Mouse (Mus musculus) thymus, postnatal 10 days (tissue): Measurements from ENCODE around the gene 1500009C09Rik.
"Not testable (repeated sequence)": the region's sequence is repeated elsewhere in the genome, so short reads cannot be mapped to it uniquely, and the experiment has no call there.

Experiments
- DNase-seq, 2 experiments: peaks; one replicate each; pipeline ENCODE4 v3.0.0; 2021; ENCODE audit warnings: low spot score in 2 of 2

Gene 1500009C09Rik

DNA sequence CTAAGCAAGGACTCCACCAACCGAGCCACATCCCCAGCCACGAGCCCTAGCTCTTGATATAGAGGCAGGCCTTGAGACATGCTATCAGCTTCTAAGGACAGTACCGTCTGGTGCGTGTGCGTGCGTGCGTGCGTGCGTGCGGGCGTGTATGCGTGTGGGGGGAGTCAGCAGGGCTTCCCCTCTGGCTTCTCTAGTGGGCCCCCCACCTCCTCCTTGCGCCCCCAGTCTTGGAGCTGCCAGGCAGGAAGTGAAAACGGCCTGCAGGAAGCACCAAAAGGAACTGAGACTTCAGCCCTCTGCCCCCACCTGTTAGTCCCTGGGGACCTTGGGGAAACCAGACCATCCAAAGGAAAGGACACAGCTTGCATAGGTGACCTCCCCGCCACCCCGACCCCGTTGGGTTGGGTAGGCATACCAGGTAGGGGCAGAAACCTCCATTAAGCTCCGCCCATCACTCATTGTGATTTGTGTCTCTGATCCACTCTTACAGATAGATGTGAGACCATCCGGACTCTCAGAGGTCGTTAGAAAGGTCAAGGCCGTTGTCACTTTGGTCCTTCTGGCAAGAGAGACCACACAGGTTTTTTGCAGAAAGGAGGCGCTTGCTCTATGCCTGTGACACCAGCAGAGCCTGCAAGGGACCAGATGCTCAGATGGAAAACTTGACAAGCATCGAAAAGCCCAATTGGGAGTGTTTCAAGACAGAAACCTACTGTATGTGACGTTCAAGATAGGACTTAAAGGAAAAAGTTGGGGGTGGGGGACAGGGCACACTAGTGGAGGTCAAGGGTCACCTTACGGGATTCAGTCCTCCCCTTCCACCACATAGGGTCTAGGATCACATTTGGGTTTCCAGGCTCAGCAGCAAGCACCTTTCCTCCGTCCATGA is 33.2 kb upstream of the 1500009C09Rik start:
- no peak for DNase-seq

DNA sequence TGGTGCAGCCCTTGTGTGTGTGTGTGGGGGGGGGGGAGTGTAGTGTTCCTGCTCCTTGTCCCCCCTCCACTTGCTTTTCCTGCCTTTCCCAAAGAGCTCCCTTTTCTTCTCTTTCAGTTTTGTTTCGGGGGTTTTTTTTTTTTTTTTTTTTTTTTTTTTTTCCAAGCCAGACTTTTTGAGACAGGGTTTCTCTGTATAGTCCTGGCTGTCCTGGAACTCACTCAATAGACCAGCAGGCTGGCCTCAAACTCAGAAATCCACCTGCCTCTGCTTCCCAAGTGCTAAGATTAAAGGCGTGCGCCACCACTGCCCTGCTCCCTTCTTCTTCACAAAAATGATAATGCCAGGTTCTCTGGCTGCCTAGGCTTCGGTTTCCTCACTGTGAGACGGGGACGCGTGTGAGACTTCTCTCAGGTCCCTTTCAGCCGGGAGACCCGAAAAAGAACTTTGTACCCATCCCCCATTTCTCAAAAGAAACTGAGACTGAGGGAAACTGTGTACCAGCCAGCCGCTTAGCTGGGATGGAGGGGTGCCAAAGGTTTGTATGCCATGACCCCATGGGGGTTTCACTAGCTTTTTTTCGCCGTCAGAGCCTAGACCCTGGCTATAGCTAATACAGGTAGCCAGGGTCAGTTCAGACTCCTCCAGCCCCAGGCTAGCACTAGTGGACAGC is 32.1 kb upstream of the 1500009C09Rik start:
- DNase-seq = no peak

- DNase-seq = no peak
These were observed 30.9 kb upstream of the 1500009C09Rik start for GRCm38 (mm10) chr15:82221104-82221860.

GRCm38 (mm10) chr15:82223251-82223650 is 28.9 kb upstream of the 1500009C09Rik start:
- DNase-seq = no peak

DNA sequence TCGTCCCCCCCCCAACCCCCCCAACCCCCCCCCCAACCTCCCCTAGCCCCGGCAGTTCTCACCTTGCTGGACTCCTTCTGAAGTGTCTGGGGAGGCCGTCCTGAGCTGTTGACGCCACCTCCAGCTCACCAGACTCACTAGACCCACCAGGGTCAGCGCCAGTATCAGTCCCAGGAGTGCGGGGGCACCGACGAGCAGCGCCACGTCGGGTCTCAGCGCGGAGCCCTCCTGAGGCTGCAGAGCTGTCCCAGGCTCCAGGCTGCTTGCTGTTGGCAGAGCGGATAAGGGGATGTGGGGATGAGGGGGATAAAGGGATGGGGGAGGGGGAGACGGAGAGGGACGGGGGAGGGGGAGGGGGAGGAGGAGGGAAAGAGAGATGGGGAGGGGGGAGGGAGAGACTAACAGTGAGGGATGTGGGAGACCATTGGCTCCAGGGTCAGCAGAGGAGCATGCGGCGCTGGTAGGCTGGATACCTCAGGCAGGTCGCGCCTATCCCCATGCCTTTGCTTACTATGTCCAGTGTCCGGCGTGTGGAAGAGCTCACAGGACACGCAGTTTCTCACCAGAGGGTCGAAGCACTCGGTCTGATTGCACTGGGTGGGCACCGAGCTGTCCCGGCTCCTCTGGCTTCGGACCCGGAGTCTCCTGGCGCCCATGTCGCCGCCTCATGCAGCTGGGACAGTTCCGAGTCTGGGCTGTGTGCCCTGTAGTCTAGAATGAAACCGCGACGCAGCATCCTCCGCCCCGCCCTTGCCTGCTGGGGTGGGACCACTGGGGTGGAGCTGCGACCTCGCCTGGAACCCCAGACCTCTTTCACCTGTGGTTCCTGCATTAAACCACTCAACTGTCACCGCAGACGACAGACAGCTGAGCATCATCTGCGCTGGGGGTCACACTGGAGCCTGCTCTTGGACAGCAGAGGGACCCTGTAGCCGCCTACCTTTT is 28.3 kb upstream of the 1500009C09Rik start, which contains the start of gene Tnfrsf13c:
Tnfrsf13c (minus strand) TSS at position 713 of the 945 bp plus-strand sequence.
- peak; percentile 17 to 39 for DNase-seq

DNA sequence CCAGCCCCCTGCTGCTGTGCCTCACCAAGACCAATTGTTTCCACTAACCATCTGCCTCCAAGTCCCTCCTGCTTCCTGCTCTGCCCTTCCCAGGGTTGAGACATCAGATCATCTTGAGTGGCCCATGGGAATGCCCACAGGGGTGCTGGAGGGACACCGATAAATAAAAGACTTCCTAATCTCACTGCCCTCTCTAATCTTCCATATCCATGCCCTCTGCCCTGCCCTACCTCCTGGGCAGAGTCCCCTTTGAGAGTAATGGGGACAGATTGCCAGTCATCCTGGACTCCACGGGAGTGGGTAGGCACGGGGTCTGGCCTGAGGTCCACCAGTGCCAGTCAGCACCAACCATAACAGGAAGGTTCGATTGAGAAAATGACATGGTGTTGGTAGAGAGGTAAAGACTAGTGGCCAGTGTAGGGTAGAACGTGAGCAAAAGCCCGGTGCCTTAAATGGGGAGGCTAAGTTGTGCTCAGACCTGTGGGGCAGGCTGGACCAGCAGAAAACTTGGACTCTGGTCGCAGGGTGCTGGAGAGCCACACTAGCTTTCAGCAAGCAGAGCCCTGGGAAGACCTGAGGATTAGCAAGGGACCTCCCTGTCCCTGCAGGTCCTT is 27.5 kb upstream of the 1500009C09Rik start:
- DNase-seq = no peak

DNA sequence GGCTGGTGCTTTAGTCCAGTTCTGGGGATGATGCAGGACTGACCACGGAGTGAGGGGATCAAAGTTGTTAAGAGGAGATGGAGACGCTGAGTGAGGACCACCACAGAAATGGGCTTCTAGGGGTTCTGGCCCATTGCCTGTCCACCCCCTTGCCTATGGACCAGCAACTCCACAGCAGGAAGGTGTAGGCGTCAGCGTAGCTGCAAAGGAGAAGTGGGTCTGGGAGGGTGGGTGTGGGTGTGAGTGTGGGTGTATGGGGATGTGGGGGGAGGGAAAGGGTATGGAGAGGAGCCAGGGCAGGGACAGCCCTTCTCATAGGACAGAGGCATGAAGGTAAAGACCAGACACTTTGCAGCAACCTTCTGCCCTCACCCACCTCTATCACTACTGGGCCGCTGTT is 26.4 kb upstream of the 1500009C09Rik start:
- no peak for DNase-seq

GRCm38 (mm10) chr15:82229542-82230045 is 22.6 kb upstream of the 1500009C09Rik start:
- no peak for DNase-seq

DNA sequence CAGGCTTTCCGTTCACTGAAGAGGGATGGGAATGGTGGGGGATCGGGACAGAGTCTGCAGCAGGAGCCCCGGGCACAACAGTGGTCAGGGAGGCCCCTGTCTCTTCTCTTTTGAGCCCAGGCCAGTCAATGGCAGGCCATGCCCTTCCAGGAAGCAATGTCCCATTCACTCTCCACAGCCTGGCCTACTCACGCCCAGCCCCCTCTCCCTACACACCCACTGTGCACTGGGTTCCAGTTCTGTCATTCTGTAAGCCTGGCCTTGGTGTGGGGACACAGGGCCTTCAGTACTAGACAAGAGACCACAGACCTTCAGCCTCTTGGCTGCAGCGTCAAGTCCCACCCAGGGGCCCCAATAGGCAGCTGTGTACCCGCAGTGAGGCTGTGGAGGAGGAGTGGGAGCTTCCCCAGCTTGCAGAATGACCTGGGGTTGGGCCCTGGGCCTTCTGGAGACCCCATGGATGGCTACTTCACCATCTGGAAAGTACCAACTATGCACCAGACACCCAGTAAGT is 22.0 kb upstream of the 1500009C09Rik start:
- DNase-seq = no peak

GRCm38 (mm10) chr15:82231100-82231499 is 21.1 kb upstream of the 1500009C09Rik start:
- DNase-seq = no peak

- DNase-seq = no peak
These were observed 20.4 kb upstream of the 1500009C09Rik start for GRCm38 (mm10) chr15:82231591-82232378.

GRCm38 (mm10) chr15:82232651-82233050 is 19.5 kb upstream of the 1500009C09Rik start:
- DNase-seq = no peak

- no peak for DNase-seq
These were observed 16.5 kb upstream of the 1500009C09Rik start for GRCm38 (mm10) chr15:82235661-82236060.

DNA sequence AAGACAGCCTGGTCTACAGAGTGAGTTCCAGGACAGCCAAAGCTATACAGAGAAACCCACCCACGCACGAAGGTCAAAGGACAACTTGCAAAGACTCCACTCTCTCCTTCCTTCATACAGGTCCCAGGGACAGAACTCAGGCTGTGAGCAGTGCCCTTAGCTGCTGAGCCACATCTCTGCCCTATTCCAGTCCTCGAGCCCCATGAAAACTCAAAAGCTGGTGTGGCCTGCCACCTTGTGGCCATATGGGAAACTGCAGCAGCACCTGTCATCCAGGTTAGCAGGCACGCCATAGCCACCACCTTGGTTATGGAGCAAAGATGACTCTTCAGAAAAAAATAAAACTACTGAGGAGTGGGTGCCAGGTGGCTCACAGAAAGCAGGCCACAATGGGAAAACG is 15.6 kb upstream of the 1500009C09Rik start:
- peak; percentile 69 to 85 for DNase-seq

- DNase-seq = no peak
These were observed 8.9 kb upstream of the 1500009C09Rik start for GRCm38 (mm10) chr15:82243311-82243710.

DNA sequence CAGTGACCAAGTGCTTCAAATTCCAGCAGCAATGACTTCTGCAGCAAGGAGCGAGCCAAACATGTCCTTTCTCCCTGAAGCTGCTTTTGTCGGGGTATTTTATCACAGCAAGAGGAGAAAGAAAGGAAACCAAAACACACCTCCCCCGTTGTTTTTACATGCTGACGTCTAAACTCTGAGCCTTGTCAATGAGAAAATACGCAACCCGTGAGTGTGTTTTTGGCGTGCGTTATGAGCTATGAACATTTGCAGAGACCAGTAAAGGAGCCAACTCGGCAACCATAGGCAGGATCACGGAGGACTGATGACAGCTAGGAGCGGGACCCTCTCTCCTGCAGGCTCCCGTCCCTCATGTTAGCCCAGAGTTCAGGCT is 8.5 kb upstream of the 1500009C09Rik start:
- DNase-seq = no peak

DNA sequence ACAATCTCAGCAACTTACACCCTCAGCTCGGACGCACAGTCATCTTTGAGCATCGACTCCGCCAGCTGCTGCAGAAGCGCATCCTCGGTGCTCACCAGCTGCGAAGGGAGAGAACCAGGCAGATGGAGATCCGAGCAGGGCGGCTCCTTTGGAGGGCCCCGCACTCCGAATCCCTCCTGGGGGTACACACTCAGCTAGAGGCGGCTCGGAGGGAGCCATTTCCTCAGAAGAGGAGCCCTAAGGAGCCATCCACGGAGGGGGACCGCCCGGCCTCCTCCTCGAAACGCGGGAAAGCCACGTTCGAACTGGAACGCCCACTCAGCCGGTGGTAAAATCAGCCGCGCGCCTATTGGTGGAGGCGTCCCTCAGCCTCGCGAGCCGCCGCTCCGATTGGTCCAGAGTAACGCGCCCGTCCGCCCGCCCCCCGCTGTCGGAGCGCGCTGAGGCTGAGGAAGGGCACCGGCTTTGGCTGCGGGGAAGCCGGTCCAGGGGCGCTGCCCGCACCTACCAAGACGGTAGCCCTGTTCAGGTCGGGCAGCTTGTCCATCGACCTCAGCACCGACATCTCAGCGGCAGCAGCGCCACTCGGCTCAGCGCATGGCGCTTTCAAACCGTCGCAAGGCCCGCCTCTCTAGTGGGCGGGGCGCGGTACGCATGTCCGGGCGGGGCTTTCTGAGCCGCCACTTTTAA is 7.9 kb upstream of the 1500009C09Rik start, which contains the start of gene Cenpm:
Cenpm (minus strand) TSS at position 634 of the 690 bp plus-strand sequence.
- DNase-seq = peak; percentile 89 to 93

DNA sequence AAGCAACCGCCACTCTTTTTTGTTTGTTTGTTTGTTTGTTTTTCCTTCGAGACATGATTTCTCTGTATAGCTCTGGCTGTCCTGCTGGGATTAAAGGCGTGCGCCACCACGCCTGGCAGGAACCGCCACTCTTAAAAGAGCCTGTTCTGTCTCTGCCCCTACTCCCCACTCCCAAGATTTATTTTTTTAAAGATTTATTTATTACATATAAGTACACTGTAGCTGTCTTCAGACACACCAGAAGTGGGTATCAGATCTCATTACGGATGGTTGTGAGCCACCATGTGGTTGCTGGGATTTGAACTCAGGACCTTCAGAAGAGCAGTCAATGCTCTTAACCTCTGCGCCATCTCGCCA is 7.4 kb upstream of the 1500009C09Rik start:
- not testable (repeated sequence) for DNase-seq
